Mouse (Mus musculus) MEL (cell line): ENCODE measurements at regions not wholly inside any gene's neighbourhood (a gene's known extent, or its start where the extent isn't known, plus 50 kb on each side); places are given as distances from the start of the nearest gene placed in this dataset.
A peak's percentile ranks its signal among the peaks of the same experiment; 100 is the strongest.

Source experiments
- DNase-seq: peaks from one replicate; pipeline ENCODE4 v3.0.0; 2011; ENCODE audit warnings: low read depth, low spot score
- H3K27ac ChIP-seq: 2 replicates; pipeline ENCODE4 v1.5.1; 2012; ENCODE audit warnings: low read depth, mild to moderate bottlenecking, control low read depth, low read length, moderate library complexity; ENCODE audit not compliant: control insufficient read depth
- H3K27me3 ChIP-seq, 2 experiments: fragments of 150-350 bp in 1 of 2; sonication (generic) in 1 of 2; 2 replicates each; pipeline ENCODE4 v1.6.1; 2012; ENCODE audit warnings: low read length in 2 of 2, mild to moderate bottlenecking in 2 of 2, improper control_type of control experiment in 1 of 2, moderate library complexity in 1 of 2; ENCODE audit not compliant: insufficient read depth in 2 of 2, control insufficient read depth in 1 of 2
- H3K36me3 ChIP-seq, 2 experiments: 2 replicates each; pipeline ENCODE4 v1.6.1; 2012 to 2014; ENCODE audit warnings: low read length in 2 of 2, improper control_type of control experiment in 1 of 2, inconsistent platforms in 1 of 2, mild to moderate bottlenecking in 1 of 2; ENCODE audit not compliant: insufficient read depth in 2 of 2, control insufficient read depth in 1 of 2
- H3K4me1 ChIP-seq, 2 experiments: fragments of 150-350 bp in 1 of 2; sonication (generic) in 1 of 2; 2 replicates each; pipeline ENCODE4 v1.6.1; 2012; ENCODE audit warnings: low read length in 2 of 2, improper control_type of control experiment in 1 of 2, mild to moderate bottlenecking in 1 of 2; ENCODE audit not compliant: insufficient read depth in 2 of 2, control insufficient read depth in 1 of 2
- H3K4me3 ChIP-seq, 2 experiments: fragments of 150-350 bp in 1 of 2; sonication (generic) in 1 of 2; 2 replicates each; pipeline ENCODE4 v1.5.1; 2012; ENCODE audit warnings: low read depth in 2 of 2, low read length in 2 of 2, mild to moderate bottlenecking in 2 of 2, moderate library complexity in 2 of 2, control low read depth in 1 of 2, improper control_type of control experiment in 1 of 2; ENCODE audit not compliant: control insufficient read depth in 1 of 2, insufficient read depth in 1 of 2
- H3K79me2 ChIP-seq: 2 replicates; pipeline ENCODE4 v1.6.1; 2012; ENCODE audit warnings: mild to moderate bottlenecking, low read length, moderate library complexity; ENCODE audit not compliant: control insufficient read depth, poor library complexity, insufficient read depth
- H3K9ac ChIP-seq: 2 replicates; pipeline ENCODE4 v1.6.1; 2012; ENCODE audit warnings: low read depth, mild to moderate bottlenecking, control low read depth, low read length, moderate library complexity; ENCODE audit not compliant: control insufficient read depth, poor library complexity, severe bottlenecking
- H3K9me3 ChIP-seq: fragments of 150-350 bp; sonication (generic); replicated peaks from 2 replicates; pipeline ENCODE4 v1.6.1; 2012; ENCODE audit warnings: mild to moderate bottlenecking, low read length, improper control_type of control experiment, moderate library complexity; ENCODE audit not compliant: insufficient read depth
- CHD1 ChIP-seq: IDR thresholded peaks from 2 replicates; pipeline ENCODE4 v1.6.1; 2012; ENCODE audit warnings: low read depth, mild to moderate bottlenecking, inconsistent platforms, low read length, improper control_type of control experiment
- ETS1 ChIP-seq: IDR thresholded peaks from 2 replicates; pipeline ENCODE4 v1.6.1; 2012; ENCODE audit warnings: low read depth, mild to moderate bottlenecking, inconsistent platforms, low read length, improper control_type of control experiment, moderate library complexity
- GATA1 ChIP-seq: IDR thresholded peaks from 2 replicates; pipeline ENCODE4 v1.6.1; 2011; ENCODE audit warnings: low read depth, low read length, improper control_type of control experiment
- MAFK ChIP-seq: IDR thresholded peaks from 2 replicates; pipeline ENCODE4 v1.6.1; 2011; ENCODE audit warnings: low read depth, mild to moderate bottlenecking, low read length, improper control_type of control experiment, borderline replicate concordance
- MAX ChIP-seq: IDR thresholded peaks from 2 replicates; pipeline ENCODE4 v1.6.1; 2011; ENCODE audit warnings: low read length, improper control_type of control experiment
- MAZ ChIP-seq: IDR thresholded peaks from 2 replicates; pipeline ENCODE4 v1.6.1; 2012; ENCODE audit warnings: low read depth, mild to moderate bottlenecking, inconsistent platforms, low read length, improper control_type of control experiment
- MYB ChIP-seq: IDR thresholded peaks from 2 replicates; pipeline ENCODE4 v1.6.1; 2011; ENCODE audit warnings: mild to moderate bottlenecking, low read depth, low read length, improper control_type of control experiment
- SIN3A ChIP-seq: IDR thresholded peaks from 2 replicates; pipeline ENCODE4 v1.6.1; 2012; ENCODE audit warnings: low read length, improper control_type of control experiment, inconsistent platforms
- TBP ChIP-seq: IDR thresholded peaks from 2 replicates; pipeline ENCODE4 v1.8.0; 2011; ENCODE audit warnings: low read depth, low read length, improper control_type of control experiment
- ZMIZ1 ChIP-seq: IDR thresholded peaks from 2 replicates; pipeline ENCODE4 v1.6.1; 2012; ENCODE audit warnings: low read depth, mild to moderate bottlenecking, inconsistent platforms, low read length, improper control_type of control experiment, moderate library complexity
- ZNF384 ChIP-seq: IDR thresholded peaks from 2 replicates; pipeline ENCODE4 v1.6.1; 2012; ENCODE audit warnings: low read depth, mild to moderate bottlenecking, inconsistent platforms, low read length, improper control_type of control experiment

- no peaks in the 10 kb centered on the region for H3K9me3 ChIP-seq
- H3K27ac ChIP-seq, result no peak overlapping the region
- DNase-seq, result no peak
- no peak overlapping the region for H3K9ac ChIP-seq
- no peak overlapping the region for H3K4me3 ChIP-seq
- peaks cover 0 to 12% of the 10 kb centered on the region in 2 experiments; a peak in 2 of 4 replicates for H3K36me3 ChIP-seq
- H3K27me3 ChIP-seq, result no peaks in the 10 kb centered on the region
- no peak for TF ChIP-seq MAFK
- TF ChIP-seq ZNF384, result no peak
- TF ChIP-seq SIN3A, result no peak
- no peak for TF ChIP-seq CHD1
- TF ChIP-seq GATA1, result no peak
- no peak for TF ChIP-seq MAX
- TF ChIP-seq TBP, result no peak
- no peak for TF ChIP-seq MYB
- H3K4me1 ChIP-seq, result peaks cover 2 to 5% of the 10 kb centered on the region in 2 experiments; a peak in 3 of 4 replicates
- H3K79me2 ChIP-seq, result no peaks in the 10 kb centered on the region
Measured at GRCm38 (mm10) chr19:21107275-21107674, 153.3 kb upstream of the Tmc1 start.

- H3K36me3 ChIP-seq, result peaks cover 0 to 12% of the 10 kb centered on the region in 2 experiments; a peak in 2 of 4 replicates
- no peaks in the 10 kb centered on the region for H3K9me3 ChIP-seq
- H3K27ac ChIP-seq, result no peak overlapping the region
- H3K79me2 ChIP-seq, result no peaks in the 10 kb centered on the region
- DNase-seq, result no peak
- H3K4me1 ChIP-seq, result peaks cover 2 to 5% of the 10 kb centered on the region in 2 experiments; a peak in 3 of 4 replicates
- H3K9ac ChIP-seq, result no peak overlapping the region
- no peaks in the 10 kb centered on the region for H3K27me3 ChIP-seq
- peak overlapping the region in 1 of 2 experiments; percentile 61; a peak in 2 of 4 replicates for H3K4me3 ChIP-seq
- TF ChIP-seq ETS1, result no peak
- no peak for TF ChIP-seq CHD1
- no peak for TF ChIP-seq ZMIZ1
Measured at GRCm38 (mm10) chr19:21106766-21107165, 152.8 kb upstream of the Tmc1 start.

GRCm38 (mm10) chr19:21106241-21106669, 152.3 kb upstream of the Tmc1 start:
- peak; percentile 53 for DNase-seq
- H3K4me1 ChIP-seq, result peaks cover 2 to 5% of the 10 kb centered on the region in 2 experiments
- no peaks in the 10 kb centered on the region for H3K27me3 ChIP-seq
- H3K9ac ChIP-seq, result no peak overlapping the region
- H3K79me2 ChIP-seq, result no peaks in the 10 kb centered on the region
- no peaks in the 10 kb centered on the region for H3K9me3 ChIP-seq
- peak overlapping the region; percentile 15 to 61; a peak in 3 of 4 replicates for H3K4me3 ChIP-seq
- no peak overlapping the region for H3K27ac ChIP-seq
- peak; percentile 70 for TF ChIP-seq ZNF384
- TF ChIP-seq SIN3A, result 0 out of 2 replicates have a peak, but pooled peaks have one; percentile 3
- 0 out of 2 replicates have a peak, but pooled peaks have one; percentile 16 for TF ChIP-seq TBP
- no peak for TF ChIP-seq MAZ
- TF ChIP-seq, all 39 proteins: peak for 3
- H3K36me3 ChIP-seq, result peaks cover 0 to 12% of the 10 kb centered on the region in 2 experiments; a peak in 2 of 4 replicates
